Mouse (Mus musculus) kidney, postnatal 4 days (tissue): Measurements from ENCODE around the gene Pnn.
"Not testable (repeated sequence)": the region's sequence is repeated elsewhere in the genome, so short reads cannot be mapped to it uniquely, and the experiment has no call there.

ENCODE experiments used
- DNase-seq, 2 experiments: peaks; one replicate each; pipeline ENCODE4 v3.0.0; 2021; ENCODE audit warnings: mixed read lengths in 2 of 2

Pnn gene

GRCm38 (mm10) chr12:59066448-59067077, at the start of gene Pnn:
Gene Pnn, plus strand, starts transcription at chr12:59066884.
- DNase-seq: peak; percentile 96 to 98

GRCm38 (mm10) chr12:59017970-59018369, 48.7 kb upstream of the Pnn start:
- no peak for DNase-seq

- no peak for DNase-seq
Observed at GRCm38 (mm10) chr12:59019891-59020290, 46.8 kb upstream of the Pnn start.

GRCm38 (mm10) chr12:59021306-59021705, 45.4 kb upstream of the Pnn start:
- no peak for DNase-seq

- DNase-seq: peak in 1 of 2 experiments; percentile 7
Observed at GRCm38 (mm10) chr12:59032101-59032500, 34.6 kb upstream of the Pnn start.

GRCm38 (mm10) chr12:59039162-59039970, 27.3 kb upstream of the Pnn start:
- DNase-seq: no peak

GRCm38 (mm10) chr12:59039971-59040844, 26.5 kb upstream of the Pnn start:
- peak; percentile 68 to 78 for DNase-seq

- no peak for DNase-seq
Observed at GRCm38 (mm10) chr12:59040851-59041250, 25.8 kb upstream of the Pnn start.

- no peak for DNase-seq
Observed at GRCm38 (mm10) chr12:59052470-59052869, 14.2 kb upstream of the Pnn start.

GRCm38 (mm10) chr12:59053166-59053565, 13.5 kb upstream of the Pnn start:
- DNase-seq: no peak

- no peak for DNase-seq
Observed at GRCm38 (mm10) chr12:59053976-59054375, 12.7 kb upstream of the Pnn start.

- no peak for DNase-seq
Observed at GRCm38 (mm10) chr12:59055196-59055850, 11.4 kb upstream of the Pnn start.

GRCm38 (mm10) chr12:59056222-59056621, 10.5 kb upstream of the Pnn start:
- DNase-seq: no peak

- DNase-seq: not testable (repeated sequence)
Observed at GRCm38 (mm10) chr12:59058242-59058641, 8.4 kb upstream of the Pnn start.

- no peak for DNase-seq
Observed at GRCm38 (mm10) chr12:59060322-59060721, 6.4 kb upstream of the Pnn start.

GRCm38 (mm10) chr12:59060993-59061595, 5.6 kb upstream of the Pnn start, which contains the start of gene Trappc6b:
Gene Trappc6b, minus strand, starts transcription at chr12:59061472.
- DNase-seq: peak; percentile 86 to 91

- DNase-seq: no peak
Observed at GRCm38 (mm10) chr12:59064837-59065236, 1.8 kb upstream of the Pnn start.

- no peak for DNase-seq
Observed at GRCm38 (mm10) chr12:59065776-59066175, 908 bp upstream of the Pnn start.

GRCm38 (mm10) chr12:59067095-59067494, 411 bp downstream of the Pnn start:
- DNase-seq: no peak

- no peak for DNase-seq
Observed at GRCm38 (mm10) chr12:59068791-59069190, 2.1 kb downstream of the Pnn start.

GRCm38 (mm10) chr12:59072286-59072685, 5.6 kb downstream of the Pnn start:
- no peak for DNase-seq

GRCm38 (mm10) chr12:59074052-59074451, 7.4 kb downstream of the Pnn start:
- DNase-seq: no peak
